Mouse (Mus musculus) bone marrow macrophage, adult 2 months (primary cell): ENCODE results near the gene Gosr1. TPM values are rescaled to one million over a fixed set of nuclear protein-coding genes. Genes with fewer than 3 reads are reported as not detected.

Experiments
- H3K27ac ChIP-seq: 2 replicates; pipeline ENCODE4 v1.5.1; 2012; ENCODE audit warnings: low read depth, low read length; ENCODE audit not compliant: insufficient read depth
- H3K4me1 ChIP-seq: 2 replicates; pipeline ENCODE4 v1.6.1; 2012; ENCODE audit warnings: low read length; ENCODE audit not compliant: control insufficient read depth, insufficient read depth
- H3K4me3 ChIP-seq: 2 replicates; pipeline ENCODE4 v1.5.1; 2012; ENCODE audit warnings: mild to moderate bottlenecking, low read length, moderate library complexity; ENCODE audit not compliant: insufficient read depth
- CTCF ChIP-seq: IDR thresholded peaks from 2 replicates; pipeline ENCODE4 v1.5.1; 2012; ENCODE audit warnings: low read depth, mild to moderate bottlenecking, low read length, moderate library complexity
- POLR2A ChIP-seq: IDR thresholded peaks from 2 replicates; pipeline ENCODE4 v1.6.1; 2012; ENCODE audit warnings: mild to moderate bottlenecking, low read depth, low read length, borderline replicate concordance
- polyA plus RNA-seq: library from polyadenylated mRNA; stranded (reverse); fragments of >200 nt; gene quantifications from 2 replicates; pipeline ENCODE4 v1.2.4, GENCODE M21; 2012; ENCODE audit not compliant: missing spikeins, insufficient read depth, insufficient read length

Gosr1 gene
- polyA plus RNA-seq, 1 experiment: 48.6 TPM

DNA sequence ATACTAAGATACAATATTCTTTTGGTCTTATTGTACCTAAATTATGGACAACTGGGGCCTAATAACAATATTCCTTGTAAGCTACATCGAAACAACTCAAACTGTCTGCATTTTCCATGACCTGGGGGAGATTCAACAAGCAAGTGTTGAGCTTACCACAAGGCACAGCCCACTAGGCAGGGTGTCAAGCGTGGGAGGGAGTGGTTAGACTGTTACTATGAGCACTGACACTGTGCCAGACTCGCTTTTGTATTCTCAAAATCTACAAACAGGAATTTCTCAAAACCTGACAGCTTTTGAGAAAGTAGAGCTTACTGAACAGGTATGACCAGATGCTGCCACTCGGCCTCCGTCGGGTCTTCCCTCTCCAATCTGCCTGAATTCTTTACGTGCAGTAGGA lies 28.0 kb upstream of the Gosr1 start:
- Histone ChIP-seq H3K4me3 (no peak overlapping the region), H3K27ac (no peak overlapping the region), H3K4me1 (no peaks in the 10 kb centered on the region)
- TF ChIP-seq CTCF (no peak), POLR2A (no peak)

GRCm38 (mm10) chr11:76789252-76789651 lies 25.9 kb upstream of the Gosr1 start:
- H3K4me3 ChIP-seq: no peak overlapping the region
- no peaks in the 10 kb centered on the region for H3K4me1 ChIP-seq
- TF ChIP-seq POLR2A (no peak), CTCF (no peak)
- H3K27ac ChIP-seq: no peak overlapping the region

DNA sequence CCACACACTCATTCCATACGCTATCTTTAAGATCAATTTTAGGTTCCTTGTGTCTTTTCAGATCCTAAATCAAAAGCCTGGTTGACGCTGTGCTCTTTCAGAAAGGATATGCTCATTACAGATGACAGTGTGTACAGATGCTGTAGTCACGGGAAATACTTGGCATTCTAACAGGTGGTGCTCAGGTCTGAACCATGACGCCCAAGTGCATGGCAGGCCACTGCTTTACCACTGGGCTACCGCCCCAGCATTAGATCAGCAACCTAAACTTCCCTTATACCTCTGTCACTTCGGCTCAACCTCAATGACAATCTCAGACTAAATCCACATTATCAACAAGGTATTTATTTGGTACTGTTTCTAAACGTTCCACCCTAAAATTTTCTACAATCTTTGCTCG lies 12.2 kb upstream of the Gosr1 start:
- no peak overlapping the region for H3K4me3 ChIP-seq
- TF ChIP-seq POLR2A (no peak), CTCF (no peak)
- no peak overlapping the region for H3K27ac ChIP-seq
- H3K4me1 ChIP-seq: peaks cover 6% of the 10 kb centered on the region

GRCm38 (mm10) chr11:76773811-76774210 lies 10.4 kb upstream of the Gosr1 start:
- TF ChIP-seq POLR2A (no peak), CTCF (no peak)
- peaks cover 4% of the 10 kb centered on the region for H3K4me1 ChIP-seq
- no peak overlapping the region for H3K27ac ChIP-seq
- H3K4me3 ChIP-seq: no peak overlapping the region

GRCm38 (mm10) chr11:76770566-76770965 lies 7.2 kb upstream of the Gosr1 start:
- Histone ChIP-seq H3K27ac (no peak overlapping the region), H3K4me3 (no peak overlapping the region), H3K4me1 (peaks cover 4% of the 10 kb centered on the region)
- TF ChIP-seq POLR2A (no peak), CTCF (no peak)

DNA sequence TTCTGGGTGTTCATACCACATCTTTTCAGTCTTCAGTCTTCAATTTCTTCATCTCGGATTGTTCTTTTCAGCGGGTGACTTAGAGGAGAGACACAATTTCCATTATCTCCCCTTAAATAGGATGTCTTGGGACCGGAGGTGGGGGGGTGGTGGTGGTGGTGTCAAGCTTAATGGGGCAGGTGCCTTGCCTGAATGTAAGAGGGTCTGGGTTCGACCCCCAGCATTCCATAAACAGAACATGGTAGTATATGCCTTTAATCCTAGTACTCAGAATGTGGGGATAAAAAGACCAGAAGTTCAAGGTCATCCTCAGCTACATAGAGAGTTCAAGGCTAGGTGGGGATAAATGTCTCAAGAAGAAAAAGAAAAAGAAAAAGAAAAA lies 353 bp upstream of the Gosr1 start:
- TF ChIP-seq POLR2A: no peak
- TF ChIP-seq CTCF: peak; percentile 4; the same call in 1 of the 2 replicates
- Histone ChIP-seq H3K4me1 (0 out of 2 replicates have a peak, but pooled peaks cover 2% of the 10 kb centered on the region), H3K4me3 (0 out of 2 replicates have a peak overlapping the region, but pooled peaks have one; percentile 9), H3K27ac (no peak overlapping the region)

GRCm38 (mm10) chr11:76752276-76752675 lies 11.1 kb downstream of the Gosr1 start:
- TF ChIP-seq POLR2A: no peak
- no peak for TF ChIP-seq CTCF

DNA sequence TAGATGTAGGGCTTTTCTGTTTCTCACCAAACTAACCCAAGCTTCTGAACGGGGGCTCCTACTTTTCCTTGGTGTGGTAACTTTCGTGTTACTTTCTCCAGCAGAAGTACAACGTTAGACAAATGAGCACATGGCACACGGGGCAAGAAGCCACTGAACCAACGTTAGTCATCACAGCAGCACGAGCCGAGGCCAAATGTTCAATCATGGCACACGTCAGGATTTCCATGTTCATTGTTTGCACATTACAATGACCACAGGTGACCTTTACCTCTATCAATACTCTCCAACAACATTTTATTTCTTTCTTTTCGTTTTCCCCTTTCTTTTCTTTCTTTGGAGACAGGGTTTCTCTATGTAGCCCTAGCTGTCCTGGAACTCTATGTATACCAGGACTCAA lies 14.6 kb downstream of the Gosr1 start:
- Histone ChIP-seq H3K4me3 (no peak overlapping the region), H3K27ac (no peak overlapping the region), H3K4me1 (no peaks in the 10 kb centered on the region)
- TF ChIP-seq CTCF (no peak), POLR2A (no peak)

More at GRCm38 (mm10) chr11:76752276-76752675, 11.1 kb downstream of the Gosr1 start:
- Histone ChIP-seq H3K4me3 (no peak overlapping the region), H3K4me1 (no peaks in the 10 kb centered on the region), H3K27ac (no peak overlapping the region)

DNA sequence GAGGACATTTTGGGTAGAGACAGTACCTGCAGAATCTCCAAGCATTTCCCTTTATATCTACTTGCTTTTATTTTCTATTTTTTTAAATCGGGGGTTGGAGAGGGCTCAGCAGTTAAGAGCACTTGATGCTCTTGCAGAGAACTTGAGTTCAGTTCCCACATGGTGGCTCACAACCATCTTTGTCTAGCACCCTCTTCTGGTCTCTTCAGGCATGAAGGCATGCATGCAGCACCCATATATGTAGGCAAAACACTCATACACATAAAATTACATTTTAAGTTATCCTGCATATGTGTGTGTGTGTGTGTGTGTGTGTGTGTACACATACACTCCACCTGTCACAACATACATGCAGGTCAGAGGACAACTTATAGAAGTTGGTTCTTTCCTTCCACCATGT lies 17.5 kb downstream of the Gosr1 start:
- Histone ChIP-seq H3K27ac (no peak overlapping the region), H3K4me1 (no peaks in the 10 kb centered on the region), H3K4me3 (no peak overlapping the region)
- no peak for TF ChIP-seq CTCF
- no peak for TF ChIP-seq POLR2A

DNA sequence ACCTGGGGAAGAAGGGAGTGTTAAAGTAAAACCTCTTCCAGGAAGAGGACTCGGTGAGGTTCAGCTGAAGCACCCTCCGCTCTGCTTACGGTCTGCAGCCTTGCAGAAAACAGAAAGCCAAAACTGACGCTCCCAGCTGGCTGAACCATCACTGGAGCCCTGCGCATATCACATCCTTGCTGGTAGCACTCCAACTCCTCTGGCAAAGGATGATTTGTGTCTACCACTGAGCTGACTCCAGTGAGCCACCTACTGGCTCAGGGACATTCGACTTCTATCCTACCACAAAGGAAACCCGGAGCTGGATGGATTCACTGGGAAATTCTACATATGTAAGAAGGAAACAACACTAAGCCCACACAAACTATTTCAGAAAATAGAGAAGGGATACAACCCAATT lies 18.8 kb downstream of the Gosr1 start:
- no peak for TF ChIP-seq CTCF
- TF ChIP-seq POLR2A: no peak

DNA sequence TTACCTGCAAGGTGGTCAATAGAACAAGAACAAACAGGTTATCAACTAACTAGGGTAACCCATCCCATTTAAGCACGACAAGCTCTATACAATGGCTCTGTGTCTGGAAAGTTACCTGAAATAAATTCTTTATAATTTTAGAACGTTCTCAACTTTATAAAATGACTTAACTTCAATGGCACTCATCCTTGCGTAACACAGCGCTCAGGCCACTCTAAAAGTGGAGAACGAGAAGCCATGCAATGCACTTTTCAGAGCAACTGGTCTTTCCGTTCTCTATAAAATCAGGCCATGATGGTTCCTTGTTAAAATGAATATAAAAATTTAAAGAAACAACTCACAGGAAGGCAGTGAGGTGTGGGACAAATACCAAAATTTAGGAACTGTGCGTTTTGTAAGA lies 20.9 kb downstream of the Gosr1 start:
- Histone ChIP-seq H3K4me1 (no peaks in the 10 kb centered on the region), H3K4me3 (no peak overlapping the region), H3K27ac (no peak overlapping the region)
- TF ChIP-seq POLR2A (no peak), CTCF (no peak)

More for the DNA sequence above, 18.8 kb downstream of the Gosr1 start:
- H3K27ac ChIP-seq: no peak overlapping the region
- no peak overlapping the region for H3K4me3 ChIP-seq
- H3K4me1 ChIP-seq: no peaks in the 10 kb centered on the region
